Mouse (Mus musculus) urinary bladder, postnatal 36 days (tissue): Measurements from ENCODE around the gene Rhbdd2.
A peak's percentile ranks its signal among the peaks of the same experiment; 100 is the strongest.
"Not testable (repeated sequence)": the region's sequence is repeated elsewhere in the genome, so short reads cannot be mapped to it uniquely, and the experiment has no call there.

Source experiments
- DNase-seq, 2 experiments: peaks; one replicate each; pipeline ENCODE4 v3.0.0; 2022; ENCODE audit warnings: low spot score in 2 of 2, mixed read lengths in 1 of 2

Gene Rhbdd2

GRCm38 (mm10) chr5:135632117-135632796 lies at the start of gene Rhbdd2:
TSS of gene Rhbdd2 (plus strand) at chr5:135632618.
- DNase-seq: peak; percentile 98

- DNase-seq: no peak
These were observed 46.7 kb upstream of the Rhbdd2 start for GRCm38 (mm10) chr5:135585691-135586090.

GRCm38 (mm10) chr5:135587764-135588163 lies 44.7 kb upstream of the Rhbdd2 start:
- DNase-seq: no peak

- no peak for DNase-seq
These were observed 42.2 kb upstream of the Rhbdd2 start for GRCm38 (mm10) chr5:135589996-135590784.

GRCm38 (mm10) chr5:135604643-135605042 lies 27.8 kb upstream of the Rhbdd2 start:
- not testable (repeated sequence) for DNase-seq

GRCm38 (mm10) chr5:135606717-135607116 lies 25.7 kb upstream of the Rhbdd2 start:
- DNase-seq: not testable (repeated sequence)

GRCm38 (mm10) chr5:135607581-135607980 lies 24.8 kb upstream of the Rhbdd2 start:
- DNase-seq: no peak

GRCm38 (mm10) chr5:135609794-135610193 lies 22.6 kb upstream of the Rhbdd2 start:
- DNase-seq: no peak

GRCm38 (mm10) chr5:135619741-135620140 lies 12.7 kb upstream of the Rhbdd2 start:
- not testable (repeated sequence) for DNase-seq

- DNase-seq: no peak
These were observed 11.9 kb upstream of the Rhbdd2 start for GRCm38 (mm10) chr5:135620526-135620925.

- no peak for DNase-seq
These were observed 10.7 kb upstream of the Rhbdd2 start for GRCm38 (mm10) chr5:135621725-135622124.

- no peak for DNase-seq
These were observed 9.3 kb upstream of the Rhbdd2 start for GRCm38 (mm10) chr5:135623006-135623563.

GRCm38 (mm10) chr5:135628916-135629315 lies 3.5 kb upstream of the Rhbdd2 start:
- no peak for DNase-seq

- DNase-seq: no peak
These were observed 3.0 kb upstream of the Rhbdd2 start for GRCm38 (mm10) chr5:135629401-135629800.

- peak in 1 of 2 experiments; percentile 57 for DNase-seq
These were observed 1.8 kb upstream of the Rhbdd2 start for GRCm38 (mm10) chr5:135630598-135630997.

GRCm38 (mm10) chr5:135632797-135633144 lies 353 bp downstream of the Rhbdd2 start:
- DNase-seq: no peak

- peak; percentile 46 to 62 for DNase-seq
These were observed 7.5 kb downstream of the Rhbdd2 start for GRCm38 (mm10) chr5:135639760-135640458.

- no peak for DNase-seq
These were observed 8.0 kb downstream of the Rhbdd2 start for GRCm38 (mm10) chr5:135640459-135640789.

- no peak for DNase-seq
These were observed 8.6 kb downstream of the Rhbdd2 start for GRCm38 (mm10) chr5:135641028-135641427.

GRCm38 (mm10) chr5:135642686-135643551 lies 10.5 kb downstream of the Rhbdd2 start:
- DNase-seq: no peak

GRCm38 (mm10) chr5:135643552-135643842 lies 11.1 kb downstream of the Rhbdd2 start:
- DNase-seq: no peak

- no peak for DNase-seq
These were observed 11.5 kb downstream of the Rhbdd2 start for GRCm38 (mm10) chr5:135643869-135644268.
